Mouse (Mus musculus) cortical plate, adult 2 months (tissue): Measurements from ENCODE around the gene Nipbl.

Experiments used
- CTCF ChIP-seq: fragments of 200-500 bp; IDR thresholded peaks from 2 replicates; pipeline ENCODE4 v1.5.1; 2011; ENCODE audit warnings: mild to moderate bottlenecking, control low read depth, low read length; ENCODE audit not compliant: insufficient read depth; ENCODE audit errors: extremely low read depth
- POLR2A ChIP-seq: fragments of 200-500 bp; IDR thresholded peaks from 2 replicates; pipeline ENCODE4 v1.6.1; 2011; ENCODE audit warnings: mild to moderate bottlenecking, low read length, control low read depth; ENCODE audit not compliant: insufficient read depth; ENCODE audit errors: extremely low read depth

DNA sequence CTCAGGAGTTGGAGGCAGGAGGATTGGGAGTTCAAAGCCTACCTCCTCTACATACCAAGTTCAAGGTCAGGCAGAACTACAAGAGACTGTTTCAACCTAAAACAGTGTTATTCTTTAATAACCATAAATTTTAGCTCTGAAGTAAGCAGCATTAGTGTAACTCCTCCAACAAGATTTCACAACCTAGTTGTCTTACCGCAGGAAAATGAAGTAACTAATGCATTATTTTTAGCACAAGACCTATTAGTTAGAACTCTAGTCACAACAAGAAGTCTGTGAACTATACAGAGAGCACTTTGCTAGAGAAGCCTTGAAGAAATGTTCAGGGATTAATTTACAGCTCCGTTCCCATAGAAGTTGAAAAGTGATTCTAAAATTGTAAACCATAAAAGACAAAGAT, 15.7 kb upstream of the Nipbl start:
- TF ChIP-seq POLR2A (no peak), CTCF (no peak)
